Mouse (Mus musculus) liver, adult 2 months (tissue): ENCODE measurements around the gene Sec31a. TPM values are rescaled to one million over a fixed set of nuclear protein-coding genes. Genes with fewer than 3 reads are reported as not detected.
A peak's percentile ranks its signal among the peaks of the same experiment; 100 is the strongest.

Source experiments
- DNase-seq: peaks from one replicate; pipeline ENCODE4 v3.0.0-alpha.2; 2011; ENCODE audit warnings: low read depth, low spot score; ENCODE audit errors: extremely low read depth
- H3K27ac ChIP-seq: fragments of 200-500 bp; replicated peaks from 2 replicates; pipeline ENCODE4 v1.5.1; 2012; ENCODE audit warnings: low read depth, mild to moderate bottlenecking, control low read depth, inconsistent platforms, low read length; ENCODE audit not compliant: insufficient read depth
- H3K27me3 ChIP-seq: fragments of 200-500 bp; 2 replicates; pipeline ENCODE4 v1.6.1; 2012; ENCODE audit warnings: mild to moderate bottlenecking, moderate library complexity, low read length, inconsistent platforms; ENCODE audit not compliant: control insufficient read depth, insufficient read depth
- H3K36me3 ChIP-seq: fragments of 200-500 bp; 2 replicates; pipeline ENCODE4 v1.6.1; 2012; ENCODE audit warnings: low read length, inconsistent platforms; ENCODE audit not compliant: control insufficient read depth, insufficient read depth
- H3K4me1 ChIP-seq: fragments of 200-500 bp; 2 replicates; pipeline ENCODE4 v1.6.1; 2011; ENCODE audit warnings: low read length; ENCODE audit not compliant: control insufficient read depth, insufficient read depth
- H3K4me3 ChIP-seq: fragments of 200-500 bp; 2 replicates; pipeline ENCODE4 v1.5.1; 2011; ENCODE audit warnings: low read depth, mild to moderate bottlenecking, control low read depth, low read length, moderate library complexity; ENCODE audit not compliant: insufficient read depth
- H3K79me2 ChIP-seq: fragments of 200-500 bp; 2 replicates; pipeline ENCODE4 v1.6.1; 2012; ENCODE audit warnings: inconsistent platforms, mild to moderate bottlenecking, low read length, moderate library complexity; ENCODE audit not compliant: control insufficient read depth, insufficient read depth
- H3K9ac ChIP-seq: fragments of 200-500 bp; 2 replicates; pipeline ENCODE4 v1.6.1; 2012; ENCODE audit warnings: low read depth, mild to moderate bottlenecking, control low read depth, inconsistent platforms, low read length
- CTCF ChIP-seq: fragments of 200-500 bp; IDR thresholded peaks from 2 replicates; pipeline ENCODE4 v1.5.1; 2011; ENCODE audit warnings: low read depth, low read length, control low read depth
- POLR2A ChIP-seq: fragments of 200-500 bp; IDR thresholded peaks from 2 replicates; pipeline ENCODE4 v1.6.1; 2011; ENCODE audit warnings: low read length, control low read depth; ENCODE audit not compliant: insufficient read depth; ENCODE audit errors: extremely low read depth
- WGBS: fragments of 180-500 bp; shearing (Covaris S2); methylation state at CpG from one replicate; pipeline ENCODE4 v1.1.7; 2018; 5-methylcytosine and 5-hydroxymethylcytosine counted together
- polyA plus RNA-seq: library from polyadenylated mRNA; depleted of rRNA; stranded (reverse); fragments of >200 nt; gene quantifications from 2 replicates; pipeline ENCODE4 v1.2.3, GENCODE M21; 2012; rRNA removed
- total RNA-seq: library from RNA; depleted of rRNA; stranded (reverse); fragments of >200 nt; gene quantifications from 2 replicates; pipeline ENCODE4 v1.2.3, GENCODE M21; 2014; rRNA removed

The Sec31a gene
- 76.1 and 84.8 TPM in 2 replicates for total RNA-seq
- polyA plus RNA-seq = 162 and 188 TPM in 2 replicates

DNA sequence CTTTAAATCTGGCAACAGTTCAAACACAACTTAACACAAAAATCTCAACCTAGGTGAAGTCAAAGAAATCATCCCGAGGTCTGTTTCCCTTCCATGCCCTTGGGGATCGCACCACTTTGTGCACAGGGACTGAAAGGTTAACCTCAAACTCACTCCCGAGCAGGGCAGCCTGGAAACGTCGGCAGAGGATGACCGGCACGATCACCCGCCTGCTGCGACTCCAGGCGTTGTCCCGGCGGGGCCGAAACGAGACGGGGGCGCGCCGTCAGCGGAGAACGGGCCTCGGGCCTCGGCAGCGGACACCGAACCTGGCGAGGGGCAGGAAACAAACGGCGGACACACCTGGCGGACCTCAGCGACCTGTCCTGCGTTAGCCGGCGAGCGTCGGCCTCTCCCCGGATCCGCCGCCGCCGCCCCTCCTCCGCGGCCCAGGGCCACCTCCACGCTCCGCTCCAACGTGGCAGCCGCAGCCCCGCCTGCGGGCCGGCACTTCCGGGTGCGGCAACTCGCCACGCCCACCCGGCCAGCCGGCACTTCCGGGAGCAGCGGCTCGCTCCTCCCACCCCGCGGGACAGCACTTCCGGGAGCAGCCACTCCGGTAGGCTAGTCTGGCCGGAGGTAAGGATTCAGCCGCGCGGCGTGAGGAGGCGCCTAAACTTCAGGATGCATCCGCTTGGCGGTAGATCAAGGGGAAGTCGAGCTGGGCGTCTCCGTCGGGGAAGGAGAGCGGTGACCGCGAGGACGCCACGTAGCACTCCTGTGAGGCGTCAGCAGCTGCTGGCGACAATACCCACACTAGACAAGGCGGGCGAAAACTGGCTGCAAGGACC lies at the start of gene Sec31a:
Gene Sec31a (minus strand): TSS at position 474 of the 830 bp plus-strand sequence.
- under 1% methylated on average over 80 of the region's 82 CpGs for WGBS

DNA sequence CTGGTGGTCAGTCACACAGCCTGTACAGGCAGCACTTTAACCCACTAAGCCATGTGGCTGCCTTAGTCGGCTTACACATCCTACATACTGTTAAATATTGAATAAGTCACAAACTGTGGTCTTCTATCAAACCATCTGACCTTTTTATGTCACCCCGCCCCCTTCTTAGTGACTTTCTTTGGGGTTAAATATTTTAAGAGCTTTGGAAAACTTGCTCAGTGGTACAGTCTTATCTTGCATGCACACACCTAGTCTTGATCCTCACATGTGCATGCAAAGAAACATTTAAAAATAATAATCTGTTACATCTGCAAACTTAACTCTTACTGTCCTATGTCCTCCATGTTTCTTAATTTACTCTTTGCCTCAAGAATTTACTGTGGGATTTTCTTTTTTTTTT lies 46.3 kb upstream of the Sec31a start:
- H3K36me3 ChIP-seq = peaks cover 13% of the 10 kb centered on the region

More for the DNA sequence above, at the start of gene Sec31a:
- H3K9ac ChIP-seq = peak within 1 kb of the TSS; percentile 99
- no peaks in the 10 kb centered on the region for H3K27me3 ChIP-seq
- peak within 1 kb of the TSS; percentile 98 for H3K4me3 ChIP-seq
- peak; percentile 93 for DNase-seq
- TF ChIP-seq POLR2A (peak; percentile 67), CTCF (no peak)
- peak within 1 kb of the TSS; percentile 98 for H3K27ac ChIP-seq
- peaks cover 13% of the 10 kb centered on the region; the same call in 1 of the 2 replicates for H3K79me2 ChIP-seq
- H3K36me3 ChIP-seq = peaks cover 16% of the 10 kb centered on the region
- peaks cover 21% of the 10 kb centered on the region for H3K4me1 ChIP-seq

DNA sequence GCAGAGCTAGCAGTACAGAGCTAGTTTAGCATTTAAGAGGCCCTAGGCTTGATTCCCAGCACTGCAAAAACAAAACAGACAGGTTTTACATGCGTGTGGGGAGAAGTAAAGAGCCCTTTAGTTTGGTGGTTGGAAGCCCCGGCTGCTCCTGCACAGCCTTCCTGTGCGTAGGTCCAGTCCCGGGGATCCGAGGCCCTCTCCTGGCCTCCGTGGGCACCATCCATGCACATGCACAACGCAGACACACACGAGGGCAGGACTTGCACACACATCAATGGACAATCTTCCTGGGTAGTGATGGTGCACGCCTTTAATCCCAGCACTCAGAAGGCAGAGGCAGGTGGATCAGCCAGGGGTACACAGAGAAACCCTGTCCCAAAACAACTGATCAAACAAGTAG lies 45.5 kb upstream of the Sec31a start:
- no peak for DNase-seq
- Histone ChIP-seq H3K79me2 (no peaks in the 10 kb centered on the region), H3K4me1 (no peaks in the 10 kb centered on the region), H3K9ac (no peak overlapping the region), H3K27me3 (no peaks in the 10 kb centered on the region), H3K36me3 (peaks cover 13% of the 10 kb centered on the region), H3K27ac (no peak overlapping the region), H3K4me3 (no peak overlapping the region)
- no peak for TF ChIP-seq CTCF
- WGBS = 99% methylated on average over 9 of the region's 9 CpGs

More for the DNA sequence above, 46.3 kb upstream of the Sec31a start:
- no peaks in the 10 kb centered on the region for H3K79me2 ChIP-seq
- 95% methylated on average over 2 of the region's 2 CpGs for WGBS
- no peak for DNase-seq
- H3K27me3 ChIP-seq = no peaks in the 10 kb centered on the region
- H3K27ac ChIP-seq = no peak overlapping the region
- no peak overlapping the region for H3K9ac ChIP-seq
- no peak for TF ChIP-seq CTCF
- no peak for TF ChIP-seq POLR2A
- no peak overlapping the region for H3K4me3 ChIP-seq
- H3K4me1 ChIP-seq = no peaks in the 10 kb centered on the region

DNA sequence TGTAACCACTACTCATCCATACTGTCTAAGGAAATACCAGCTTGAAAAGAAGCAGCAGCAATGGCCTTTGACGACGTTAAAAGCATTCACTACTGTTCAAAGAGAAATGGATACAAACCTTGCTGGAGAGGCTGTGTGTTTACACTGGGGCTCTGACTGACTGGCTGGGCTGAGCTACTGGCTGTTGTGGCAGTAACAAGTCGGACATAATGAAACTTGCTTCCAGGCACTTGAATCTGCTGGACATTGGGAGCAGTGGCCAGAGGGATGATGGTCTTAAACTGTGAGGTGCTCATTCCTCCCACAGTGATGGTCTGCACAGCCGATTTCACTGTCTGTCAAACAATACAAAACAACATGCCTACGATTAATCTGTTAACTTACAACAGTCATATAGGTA lies 43.4 kb upstream of the Sec31a start:
- no peaks in the 10 kb centered on the region for H3K4me1 ChIP-seq
- H3K79me2 ChIP-seq = no peaks in the 10 kb centered on the region
- no peak for DNase-seq
- no peak overlapping the region for H3K4me3 ChIP-seq
- WGBS = 94% methylated on average over 5 of the region's 5 CpGs
- no peaks in the 10 kb centered on the region for H3K27me3 ChIP-seq
- no peak overlapping the region for H3K27ac ChIP-seq
- H3K9ac ChIP-seq = no peak overlapping the region
- TF ChIP-seq CTCF (no peak), POLR2A (no peak)
- H3K36me3 ChIP-seq = peaks cover 11% of the 10 kb centered on the region

DNA sequence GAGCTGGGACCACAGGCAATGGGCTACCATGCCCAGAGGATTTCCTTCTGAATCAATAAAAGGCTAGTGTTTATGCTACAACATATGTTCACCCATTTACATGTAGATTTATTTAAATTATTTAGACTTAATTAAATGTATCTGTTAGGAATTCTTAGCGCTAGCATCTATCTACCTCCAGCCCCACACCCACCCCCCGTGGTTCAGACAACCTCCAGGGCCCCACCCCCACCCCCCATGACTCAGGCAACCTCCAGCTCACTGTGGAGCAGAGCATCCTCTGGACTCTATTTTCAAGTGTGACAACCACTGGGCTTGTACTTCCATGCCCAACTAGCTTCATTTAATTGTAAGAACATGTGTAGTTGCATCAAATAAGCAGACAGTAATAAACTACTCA lies 35.8 kb upstream of the Sec31a start:
- peaks cover 23% of the 10 kb centered on the region for H3K36me3 ChIP-seq

DNA sequence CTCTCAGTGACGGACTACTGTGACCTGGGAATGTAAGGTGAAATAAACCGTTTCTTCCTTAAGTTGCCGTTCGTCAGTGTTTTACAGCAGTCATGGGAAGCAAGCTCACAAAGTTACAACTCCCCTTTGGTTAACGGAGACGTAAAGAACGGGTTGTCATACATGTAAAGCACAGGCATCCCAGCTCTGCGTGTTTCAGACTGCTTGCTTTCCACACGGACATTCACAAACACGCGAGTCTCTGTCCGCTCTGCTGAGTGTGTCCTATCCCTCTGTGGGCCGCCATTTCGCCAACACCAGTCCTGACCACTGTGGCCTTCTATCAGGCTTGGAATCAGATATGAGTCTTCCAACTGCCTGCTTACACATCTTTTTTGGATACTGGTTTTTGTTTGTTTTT lies 22.8 kb upstream of the Sec31a start:
- no peak overlapping the region for H3K9ac ChIP-seq
- TF ChIP-seq CTCF (no peak), POLR2A (no peak)
- H3K4me1 ChIP-seq = no peaks in the 10 kb centered on the region
- no peak overlapping the region for H3K4me3 ChIP-seq
- DNase-seq = no peak
- 97% methylated on average over 14 of the region's 14 CpGs for WGBS
- no peaks in the 10 kb centered on the region for H3K27me3 ChIP-seq
- H3K36me3 ChIP-seq = peaks cover 4% of the 10 kb centered on the region; the same call in 1 of the 2 replicates
- H3K27ac ChIP-seq = no peak overlapping the region
- H3K79me2 ChIP-seq = no peaks in the 10 kb centered on the region

More for the DNA sequence above, 35.8 kb upstream of the Sec31a start:
- Histone ChIP-seq H3K79me2 (no peaks in the 10 kb centered on the region), H3K4me3 (no peak overlapping the region), H3K9ac (no peak overlapping the region), H3K27ac (no peak overlapping the region), H3K4me1 (no peaks in the 10 kb centered on the region), H3K27me3 (no peaks in the 10 kb centered on the region)
- no peak for TF ChIP-seq CTCF
- no peak for TF ChIP-seq POLR2A
- no peak for DNase-seq
- 85% methylated on average over 2 of the region's 2 CpGs for WGBS
